Mouse (Mus musculus) regulatory T cell (primary cell): ENCODE measurements around the gene Sun3.

Experiments used
- in situ Hi-C: fragments of 300-600 bp; cut with MboI, MseI; formaldehyde crosslinking; loops from one replicate; pipeline ENCODE4 v1.15.1; 2025; ENCODE audit warnings: high pct_unique_total_duplicates

The Sun3 gene

GRCm38 (mm10) chr11:8983237-8983861 lies 65.4 kb downstream of the Sun3 start:
- in situ Hi-C loops, result no loop called here

GRCm38 (mm10) chr11:8978154-8978553 lies 70.6 kb downstream of the Sun3 start:
- in situ Hi-C loops, result no loop called here

GRCm38 (mm10) chr11:8973166-8973565 lies 75.6 kb downstream of the Sun3 start, which contains the start of gene Pkd1l1:
TSS of gene Pkd1l1 (minus strand) at chr11:8973266.
- in situ Hi-C loops, result no loop called here

GRCm38 (mm10) chr11:8972093-8972492 lies 76.7 kb downstream of the Sun3 start:
- in situ Hi-C loops, result no loop called here

DNA sequence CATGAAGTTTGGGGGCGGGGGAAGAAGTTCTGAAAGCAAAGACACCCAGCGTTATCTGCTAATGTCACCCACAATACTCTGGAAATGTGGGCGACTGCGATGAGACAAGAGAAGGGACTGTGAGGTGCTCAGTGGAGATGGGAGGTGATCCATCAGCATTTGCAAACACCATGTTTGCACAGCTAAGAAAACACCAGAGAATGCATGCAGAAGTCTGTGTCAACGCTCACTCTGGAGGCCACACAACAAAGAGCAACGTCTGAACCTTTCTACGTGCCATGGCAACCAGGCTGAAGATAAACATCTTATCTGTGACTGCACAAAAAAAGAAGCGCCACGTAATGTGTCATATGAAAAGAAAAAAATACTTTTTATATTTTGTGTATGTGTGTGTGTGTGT lies 78.3 kb downstream of the Sun3 start:
- in situ Hi-C loops, result no loop called here

DNA sequence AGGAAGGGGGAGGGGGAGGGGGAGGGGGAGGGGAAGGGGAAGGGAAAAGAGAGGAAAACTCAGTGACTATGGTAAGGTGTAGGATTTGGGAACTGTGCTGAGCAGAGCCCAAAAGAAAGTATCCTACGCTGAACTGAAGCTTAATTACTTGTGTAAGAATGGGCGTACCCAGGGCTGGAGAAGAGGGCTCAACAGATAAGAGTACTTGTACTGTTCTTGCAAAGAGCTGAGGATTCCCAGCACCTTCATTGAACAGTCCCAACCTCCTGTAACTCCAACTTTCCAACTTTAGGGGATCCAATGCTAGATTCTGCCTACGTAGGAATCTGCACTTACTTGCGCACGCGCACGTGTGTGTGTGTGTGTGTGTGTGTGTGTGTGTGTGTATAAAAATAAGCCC lies 80.7 kb downstream of the Sun3 start:
- in situ Hi-C loops, result no loop called here
